Mouse (Mus musculus) testis, postnatal 10 days (tissue): ENCODE measurements around the gene Rif1.
A peak's percentile ranks its signal among the peaks of the same experiment; 100 is the strongest.

Source experiments
- DNase-seq: peaks from one replicate; pipeline ENCODE4 v3.0.0; 2021; ENCODE audit warnings: low spot score

Rif1 gene

GRCm38 (mm10) chr2:52072491-52073140, at the start of gene Rif1:
Gene Rif1, plus strand, starts transcription at chr2:52072832.
- DNase-seq, result peak; percentile 93

DNA sequence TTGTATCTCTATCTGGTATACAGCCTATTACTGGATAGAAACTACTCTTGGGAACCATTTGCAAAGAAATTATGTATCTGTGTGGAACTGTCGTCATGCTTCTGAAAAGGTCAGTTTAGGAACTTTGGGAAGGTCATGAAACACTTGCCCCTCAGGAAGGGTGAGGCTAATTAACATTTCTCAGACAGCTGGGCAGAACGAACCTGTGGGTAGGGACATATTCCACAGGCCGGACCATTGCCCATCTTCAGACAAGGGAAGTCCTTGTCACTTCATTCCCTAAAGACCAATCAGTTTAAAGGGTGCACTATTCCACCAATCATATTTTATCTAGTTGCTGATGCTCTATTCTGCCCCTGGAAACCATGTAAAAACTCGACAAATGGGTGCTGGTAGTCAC, 45.6 kb upstream of the Rif1 start:
- DNase-seq, result no peak

- DNase-seq, result no peak
These were observed 43.2 kb upstream of the Rif1 start for GRCm38 (mm10) chr2:52029426-52029825.

DNA sequence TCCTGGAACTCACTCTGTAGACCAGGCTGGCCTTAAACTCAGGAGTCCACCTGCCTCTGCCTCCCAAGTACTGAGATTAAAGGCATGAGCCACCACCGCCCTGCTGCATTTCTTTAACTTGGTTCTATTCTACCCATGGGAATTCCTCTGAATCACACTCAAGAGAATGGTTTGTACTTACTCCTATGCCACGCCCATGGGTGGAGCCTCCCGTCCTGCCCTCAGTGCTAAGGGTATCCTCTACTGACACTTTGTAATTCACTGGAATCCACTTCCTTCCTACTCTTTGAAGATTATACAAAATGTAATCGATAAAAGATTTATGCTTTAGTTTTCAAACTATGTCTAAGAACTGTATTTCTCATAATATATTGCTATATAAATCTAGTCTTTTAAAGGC, 41.1 kb upstream of the Rif1 start:
- no peak for DNase-seq

- DNase-seq, result no peak
These were observed 38.0 kb upstream of the Rif1 start for GRCm38 (mm10) chr2:52034601-52035000.

GRCm38 (mm10) chr2:52035144-52035543, 37.5 kb upstream of the Rif1 start:
- no peak for DNase-seq

DNA sequence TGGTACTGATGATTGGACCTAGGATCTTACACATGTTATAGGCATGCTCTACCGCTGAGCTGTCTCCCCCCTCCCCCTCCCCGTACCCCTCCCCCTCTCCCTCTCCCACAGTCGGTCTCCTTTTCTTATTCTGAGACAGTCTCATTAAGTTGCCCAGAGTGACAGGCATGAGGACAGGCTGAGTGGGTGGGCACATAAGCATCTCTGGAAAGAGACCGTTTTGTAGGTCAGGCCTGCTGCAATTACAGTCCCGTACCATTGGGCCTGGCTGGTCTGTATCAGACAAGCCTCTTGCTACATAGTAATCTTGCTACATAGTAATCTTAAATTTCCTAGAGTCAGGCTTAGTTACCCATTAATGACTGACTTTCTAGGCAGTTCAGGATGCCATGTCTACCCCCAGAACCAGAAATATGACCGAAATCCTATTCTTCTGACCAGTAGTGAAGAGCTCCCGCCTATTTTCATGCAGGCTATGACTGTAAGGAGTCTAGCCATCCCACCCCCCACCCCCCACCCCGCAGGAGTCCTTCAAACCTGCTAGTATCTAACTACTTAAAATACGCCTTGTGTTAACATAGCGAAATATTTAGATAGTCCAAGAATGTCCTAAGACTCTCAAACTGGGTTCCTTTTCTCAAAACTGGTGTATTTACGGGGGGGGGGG, 35.6 kb upstream of the Rif1 start:
- no peak for DNase-seq

- peak; percentile 57 for DNase-seq
These were observed 34.8 kb upstream of the Rif1 start, which contains the start of gene Tnfaip6 for GRCm38 (mm10) chr2:52037882-52038281. Gene Tnfaip6, plus strand, starts transcription at chr2:52038009.

GRCm38 (mm10) chr2:52038558-52038957, 34.1 kb upstream of the Rif1 start:
- DNase-seq, result no peak

- DNase-seq, result no peak
These were observed 33.4 kb upstream of the Rif1 start for GRCm38 (mm10) chr2:52039083-52039801.

GRCm38 (mm10) chr2:52042132-52042531, 30.5 kb upstream of the Rif1 start:
- DNase-seq, result no peak

DNA sequence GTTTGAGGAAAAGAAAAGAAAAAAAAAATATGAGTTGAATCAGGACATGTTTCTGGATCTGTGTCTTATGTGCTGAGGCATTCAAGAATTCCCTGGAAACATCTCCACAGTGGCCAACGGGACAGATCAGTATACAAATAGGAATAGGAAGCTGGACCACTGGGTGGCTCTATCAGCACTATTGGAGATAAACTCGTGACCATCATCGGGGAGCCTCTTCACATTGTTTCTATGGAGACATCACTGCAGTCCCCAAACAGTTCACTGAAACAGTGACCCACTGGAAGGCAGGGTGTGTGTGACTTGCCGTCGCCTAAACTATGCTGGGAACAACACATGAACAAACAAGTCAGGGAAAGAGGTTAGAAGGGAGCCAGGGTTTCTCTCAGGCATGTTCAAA, 29.9 kb upstream of the Rif1 start:
- no peak for DNase-seq

DNA sequence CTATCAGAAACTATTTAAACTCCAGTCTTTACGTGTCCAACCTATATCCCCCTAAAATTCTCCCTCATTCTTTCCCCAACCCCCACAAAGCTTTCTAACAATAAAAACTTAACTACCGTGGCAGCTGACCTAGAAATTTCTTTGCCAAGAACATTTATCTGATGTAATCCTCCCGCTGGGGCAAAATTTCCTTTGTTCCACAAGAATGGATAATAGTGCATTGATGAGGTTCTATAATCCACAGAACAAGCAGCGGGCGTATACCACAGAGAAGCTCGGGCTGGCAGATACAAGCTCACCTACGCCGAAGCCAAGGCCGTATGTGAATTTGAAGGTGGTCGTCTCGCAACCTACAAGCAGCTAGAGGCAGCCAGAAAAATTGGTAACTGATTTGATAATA, 29.1 kb upstream of the Rif1 start:
- DNase-seq, result no peak

DNA sequence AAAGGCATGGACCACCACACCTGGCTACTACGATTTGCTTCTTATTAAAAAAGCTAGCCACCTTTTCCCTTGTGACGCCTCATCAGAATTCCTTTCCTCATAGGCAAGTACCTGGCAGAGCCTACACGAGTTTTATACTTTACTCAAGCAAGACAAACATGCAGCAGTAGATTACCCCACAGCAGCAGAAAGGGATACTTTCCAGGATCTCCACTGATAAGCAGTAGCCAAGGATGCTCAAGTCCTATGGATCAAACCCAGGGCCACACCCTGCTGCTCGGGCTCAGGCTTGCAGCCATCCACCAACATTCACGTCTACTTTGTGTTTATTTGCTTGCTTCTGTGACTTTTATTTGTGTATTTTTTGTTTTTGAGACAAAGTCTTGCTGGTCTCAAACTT, 26.6 kb upstream of the Rif1 start:
- DNase-seq, result no peak

- DNase-seq, result no peak
These were observed 21.8 kb upstream of the Rif1 start for GRCm38 (mm10) chr2:52050823-52051222.

DNA sequence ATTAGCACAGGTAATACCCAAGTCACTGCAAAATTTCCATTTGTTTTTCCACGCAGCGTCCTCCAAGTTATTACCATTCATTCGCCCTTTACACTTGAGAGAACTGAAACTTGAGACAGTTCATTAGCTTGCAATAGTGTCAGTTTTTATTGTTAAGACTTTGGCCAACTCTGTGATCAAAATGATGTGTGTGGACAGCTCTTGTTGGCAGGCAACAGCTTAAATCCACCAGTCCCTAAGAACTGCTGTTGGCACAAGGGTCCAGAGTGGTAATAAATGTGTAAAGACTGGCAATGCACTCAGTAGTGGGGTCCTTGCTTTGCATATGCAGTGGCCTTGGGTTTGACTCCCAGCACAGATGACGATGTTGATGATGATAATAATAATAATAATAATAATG, 20.3 kb upstream of the Rif1 start:
- DNase-seq, result no peak

GRCm38 (mm10) chr2:52053502-52053901, 19.1 kb upstream of the Rif1 start:
- DNase-seq, result no peak

- no peak for DNase-seq
These were observed 17.0 kb upstream of the Rif1 start for GRCm38 (mm10) chr2:52055616-52056015.

DNA sequence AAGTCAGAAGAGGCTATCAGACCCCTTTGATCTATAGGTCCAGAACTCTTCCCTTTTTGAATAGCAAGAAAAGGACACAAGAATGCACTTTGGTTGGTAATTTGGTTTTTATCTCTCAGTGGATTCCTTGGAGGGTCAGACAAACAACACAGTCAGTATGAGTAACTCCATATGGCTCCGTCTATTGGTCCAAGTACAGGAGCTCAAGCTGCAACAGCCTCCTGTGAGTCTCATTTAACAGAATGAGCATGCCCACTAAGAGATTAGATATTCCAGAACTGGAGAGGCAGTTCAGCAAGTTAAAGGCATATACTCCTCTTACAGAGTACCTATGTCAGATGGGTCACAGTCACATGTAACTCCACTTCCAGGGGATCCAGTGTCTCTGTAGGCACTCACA, 15.5 kb upstream of the Rif1 start:
- no peak for DNase-seq

DNA sequence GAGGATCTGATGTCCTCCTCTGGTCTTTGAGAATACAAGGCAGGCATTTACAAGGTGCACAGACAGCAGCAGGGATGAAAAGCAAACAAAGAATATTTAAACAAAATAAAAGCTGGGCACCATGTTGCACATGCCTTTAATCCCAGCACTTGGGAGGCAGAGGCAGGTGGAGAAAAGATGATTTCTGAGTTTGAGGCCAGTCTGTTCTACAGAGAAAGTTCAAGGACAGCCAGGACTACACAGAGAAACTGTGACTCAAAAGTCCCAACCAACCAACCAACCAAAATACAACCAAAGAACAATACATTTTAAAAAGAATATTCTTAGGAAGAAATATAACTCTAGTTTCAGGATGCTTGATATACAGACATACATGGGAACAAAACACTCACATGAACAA, 15.0 kb upstream of the Rif1 start:
- DNase-seq, result no peak

DNA sequence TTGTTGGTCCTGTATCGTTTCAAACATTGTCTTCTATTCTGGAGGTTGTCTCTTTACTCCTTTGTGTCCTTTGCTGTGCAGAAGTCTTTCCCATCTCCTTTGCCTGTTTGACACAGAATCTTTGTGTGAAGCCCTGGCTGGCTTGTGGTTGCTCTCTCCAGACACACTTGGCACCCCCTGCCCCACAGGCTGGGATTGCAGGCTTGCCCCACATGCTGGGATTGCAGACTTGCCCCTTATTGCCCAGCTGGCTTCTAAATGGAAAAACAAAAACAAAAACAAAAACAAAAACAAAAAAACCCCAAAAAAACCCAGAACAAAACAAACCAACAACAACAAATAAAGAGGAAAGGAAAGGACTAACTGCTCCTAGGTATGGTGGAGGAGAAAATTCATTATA, 4.0 kb upstream of the Rif1 start:
- no peak for DNase-seq

DNA sequence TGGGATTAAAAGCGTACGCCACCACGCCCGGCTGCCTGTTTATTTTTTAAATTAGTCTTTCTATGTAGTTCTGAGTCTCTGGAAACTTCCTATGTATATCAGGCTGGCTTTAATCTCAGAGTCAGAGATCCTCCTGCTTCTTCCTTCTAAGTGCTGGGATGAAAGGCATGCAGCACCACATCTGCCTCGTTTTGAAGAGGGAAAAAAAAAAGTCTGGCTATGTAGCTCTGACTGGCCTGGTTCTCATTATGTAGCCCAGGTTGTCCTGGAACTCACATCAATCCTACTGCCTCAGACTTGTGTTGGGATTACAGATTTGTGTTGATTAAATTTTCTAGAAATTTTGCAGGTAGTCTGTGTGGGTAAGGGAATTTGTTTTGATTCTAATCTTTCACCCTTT, 1.8 kb upstream of the Rif1 start:
- DNase-seq, result no peak

- peak; percentile 44 for DNase-seq
These were observed 1.2 kb upstream of the Rif1 start for GRCm38 (mm10) chr2:52071241-52071991.
